Mouse (Mus musculus) embryo, embryonic 11.5 days (tissue): Measurements from ENCODE around the gene Cdh22.

ENCODE experiments used
- DNase-seq: peaks from one replicate; pipeline ENCODE4 v3.0.0-alpha.2; 2012; ENCODE audit warnings: low read depth, low spot score

Cdh22 gene

GRCm38 (mm10) chr2:165234613-165235291 lies at the start of gene Cdh22:
Gene Cdh22, minus strand, starts transcription at chr2:165234853.
- no peak for DNase-seq

- DNase-seq = no peak
Measured at GRCm38 (mm10) chr2:165284377-165284776, 49.7 kb upstream of the Cdh22 start.

- DNase-seq = no peak
Measured at GRCm38 (mm10) chr2:165283644-165284043, 49.0 kb upstream of the Cdh22 start.

- DNase-seq = no peak
Measured at GRCm38 (mm10) chr2:165281779-165282311, 47.2 kb upstream of the Cdh22 start.

- DNase-seq = no peak
Measured at GRCm38 (mm10) chr2:165279351-165279750, 44.7 kb upstream of the Cdh22 start.

GRCm38 (mm10) chr2:165277188-165277740 lies 42.6 kb upstream of the Cdh22 start:
- DNase-seq = no peak

GRCm38 (mm10) chr2:165275824-165276223 lies 41.2 kb upstream of the Cdh22 start:
- DNase-seq = peak; percentile 29

- DNase-seq = no peak
Measured at GRCm38 (mm10) chr2:165275124-165275640, 40.5 kb upstream of the Cdh22 start.

- no peak for DNase-seq
Measured at GRCm38 (mm10) chr2:165273589-165273988, 38.9 kb upstream of the Cdh22 start.

- DNase-seq = no peak
Measured at GRCm38 (mm10) chr2:165271326-165271725, 36.7 kb upstream of the Cdh22 start.

- DNase-seq = no peak
Measured at GRCm38 (mm10) chr2:165270858-165271257, 36.2 kb upstream of the Cdh22 start.

- no peak for DNase-seq
Measured at GRCm38 (mm10) chr2:165266739-165267138, 32.1 kb upstream of the Cdh22 start.

GRCm38 (mm10) chr2:165263861-165264260 lies 29.2 kb upstream of the Cdh22 start:
- DNase-seq = no peak

- no peak for DNase-seq
Measured at GRCm38 (mm10) chr2:165262274-165262990, 27.8 kb upstream of the Cdh22 start.

- no peak for DNase-seq
Measured at GRCm38 (mm10) chr2:165259859-165260258, 25.2 kb upstream of the Cdh22 start.

- no peak for DNase-seq
Measured at GRCm38 (mm10) chr2:165258321-165258720, 23.7 kb upstream of the Cdh22 start.

- no peak for DNase-seq
Measured at GRCm38 (mm10) chr2:165257151-165257834, 22.6 kb upstream of the Cdh22 start.

- no peak for DNase-seq
Measured at GRCm38 (mm10) chr2:165256213-165256612, 21.6 kb upstream of the Cdh22 start.

- no peak for DNase-seq
Measured at GRCm38 (mm10) chr2:165253867-165254266, 19.2 kb upstream of the Cdh22 start.

- no peak for DNase-seq
Measured at GRCm38 (mm10) chr2:165253269-165253668, 18.6 kb upstream of the Cdh22 start.

- DNase-seq = no peak
Measured at GRCm38 (mm10) chr2:165252801-165253200, 18.1 kb upstream of the Cdh22 start.

- no peak for DNase-seq
Measured at GRCm38 (mm10) chr2:165252381-165252780, 17.7 kb upstream of the Cdh22 start.
